Mouse (Mus musculus): ENCODE measurements around the gene Uba7.

- TF ChIP-seq POLR2A (IDR thresholded peaks at IDR 0.05; ENCODE audit: insufficient read depth, low read depth, low read length) (no peak), CTCF (IDR thresholded peaks at IDR 0.05; ENCODE audit: insufficient read depth, low read depth, low read length) (no peak)
Observed at GRCm38 (mm10) chr9:107974491-107975171, 674 bp upstream of the Uba7 start.

All from olfactory bulb, adult 2 months (tissue).